Mouse (Mus musculus): ENCODE measurements at regions not wholly inside any gene's neighbourhood (a gene's known extent, or its start where the extent isn't known, plus 50 kb on each side); places are given as distances from the start of the nearest gene placed in this dataset.

DNA sequence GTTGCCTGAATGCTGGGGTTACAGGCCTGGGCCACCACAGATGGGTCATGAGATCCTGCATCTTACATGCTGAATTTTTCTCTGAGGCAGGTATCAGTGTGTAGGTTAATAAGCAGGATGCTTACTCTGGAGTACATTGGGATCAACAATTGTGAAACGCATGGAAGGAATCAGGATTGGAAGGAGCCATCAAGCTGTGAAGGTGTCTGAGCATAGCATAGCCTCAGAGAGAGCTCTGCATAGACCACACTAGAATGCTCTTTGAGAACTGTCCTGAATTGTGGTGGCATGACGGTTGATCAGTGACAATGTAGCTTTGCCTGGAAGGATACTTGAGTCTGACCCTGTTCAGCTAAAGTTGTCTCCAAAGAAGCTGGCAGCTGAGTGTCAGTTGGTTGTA lies 1245.7 kb upstream of the A1bg start:
- no peak for TF ChIP-seq POLR2A (IDR thresholded peaks at IDR 0.05; ENCODE audit: borderline replicate concordance, insufficient read depth, low read length)
- no peak for TF ChIP-seq CTCF (IDR thresholded peaks at IDR 0.05; ENCODE audit: borderline replicate concordance, insufficient read depth, low read depth, low read length)

All from cerebellum, adult 2 months (tissue).